Mouse (Mus musculus) liver, embryonic 11.5 days (tissue): Measurements from ENCODE around the gene Igflr1. TPM values are rescaled to one million over a fixed set of nuclear protein-coding genes. Genes with fewer than 3 reads are reported as not detected.

Source experiments
- ATAC-seq: fragments of 200-750 bp; cut with Nextera tagmentation; replicated peaks from 2 replicates; pipeline ENCODE4 v1.8.0; 2017; ENCODE audit warnings: moderate number of reproducible peaks, mild to moderate bottlenecking, moderate TSS enrichment, moderate library complexity; ENCODE audit not compliant: low FRiP score
- DNase-seq: peaks from one replicate; pipeline ENCODE4 v3.0.0-alpha.2; 2017; ENCODE audit warnings: low spot score
- H3K27ac ChIP-seq: fragments of 300-500 bp; sonication (generic); 2 replicates; pipeline ENCODE4 v1.5.1; 2014; ENCODE audit warnings: mild to moderate bottlenecking, low read depth, low read length, control low read depth
- H3K27me3 ChIP-seq: fragments of 300-500 bp; sonication (generic); replicated peaks from 2 replicates; pipeline ENCODE4 v1.6.1; 2014; ENCODE audit warnings: low read length, mixed read lengths; ENCODE audit not compliant: control insufficient read depth, insufficient read depth
- H3K36me3 ChIP-seq: fragments of 300-500 bp; sonication (generic); 2 replicates; pipeline ENCODE4 v1.6.1; 2014; ENCODE audit warnings: mild to moderate bottlenecking, low read length, moderate library complexity, mixed read lengths; ENCODE audit not compliant: control insufficient read depth, insufficient read depth
- H3K4me1 ChIP-seq: fragments of 300-500 bp; sonication (generic); replicated peaks from 2 replicates; pipeline ENCODE4 v1.6.1; 2014; ENCODE audit warnings: low read length, mixed read lengths; ENCODE audit not compliant: control insufficient read depth, insufficient read depth
- H3K4me2 ChIP-seq: fragments of 300-500 bp; sonication (generic); 2 replicates; pipeline ENCODE4 v1.6.1; 2014; ENCODE audit warnings: mild to moderate bottlenecking, control low read depth, moderate library complexity
- H3K4me3 ChIP-seq: fragments of 300-500 bp; sonication (generic); 2 replicates; pipeline ENCODE4 v1.5.1; 2014; ENCODE audit warnings: low read depth, low read length, control low read depth
- H3K9ac ChIP-seq: fragments of 300-500 bp; sonication (generic); 2 replicates; pipeline ENCODE4 v1.6.1; 2014; ENCODE audit warnings: low read depth, low read length, control low read depth
- H3K9me3 ChIP-seq: fragments of 300-500 bp; sonication (generic); 2 replicates; pipeline ENCODE4 v1.6.1; 2016; ENCODE audit warnings: low read length, inconsistent platforms, mixed read lengths; ENCODE audit not compliant: control insufficient read depth
- WGBS: fragments of 180-500 bp; shearing (Covaris S2); extraction: QIAGEN DNeasy Blood & Tissue Kit; methylation state at CpG from one replicate; pipeline ENCODE4 v1.1.7; 2014; 5-methylcytosine and 5-hydroxymethylcytosine counted together
- polyA plus RNA-seq: library from polyadenylated mRNA; unstranded; fragments of >200 nt; fragmentation: Nextera tagmentation; extraction: Ambion mirVana; gene quantifications from 2 replicates; pipeline ENCODE4 v1.2.1, GENCODE M21; 2014

The Igflr1 gene
- polyA plus RNA-seq: 3.1 and 3.7 TPM in 2 replicates

DNA sequence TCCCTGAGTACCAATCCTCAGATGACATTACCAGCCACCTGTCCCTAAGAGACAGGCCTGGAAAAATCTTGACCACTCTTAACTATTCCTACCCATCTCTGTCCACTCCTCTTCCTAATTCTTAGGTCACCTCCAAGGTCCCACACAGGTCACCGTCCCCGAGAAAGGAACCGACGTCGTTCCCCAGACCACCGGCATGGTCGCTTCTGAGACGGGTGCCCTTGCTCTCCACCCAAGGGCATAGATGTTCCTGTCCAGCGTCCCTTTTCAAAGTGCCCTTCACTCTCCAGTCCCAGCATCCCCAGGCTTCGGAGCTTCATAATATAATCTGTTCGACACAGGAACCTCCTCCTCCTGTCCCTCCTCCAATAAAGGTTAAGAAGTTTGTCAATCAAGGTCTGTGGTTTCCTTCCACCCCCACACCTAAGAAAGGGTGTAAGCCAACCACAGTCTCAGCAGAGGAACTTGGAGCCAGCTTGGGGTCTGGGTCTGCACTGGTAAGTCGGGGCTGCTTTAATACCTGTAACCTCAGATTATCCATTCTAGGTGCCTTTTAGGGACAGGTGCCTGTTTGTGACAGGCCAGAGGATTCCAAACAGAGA, at the start of gene Igflr1:
Igflr1 (plus strand) TSS at position 458 of the 602 bp plus-strand sequence.
- WGBS: 93% methylated on average over 12 of the region's 12 CpGs
- Histone ChIP-seq H3K36me3 (peaks cover 16% of the 10 kb centered on the region), H3K9me3 (no peaks in the 10 kb centered on the region), H3K27me3 (no peaks in the 10 kb centered on the region), H3K4me1 (peaks cover 9% of the 10 kb centered on the region), H3K27ac (no peak within 1 kb of the TSS), H3K9ac (no peak within 1 kb of the TSS), H3K4me2 (peak within 1 kb of the TSS; percentile 84), H3K4me3 (no peak within 1 kb of the TSS)
- ATAC-seq (no peak), DNase-seq (no peak)

DNA sequence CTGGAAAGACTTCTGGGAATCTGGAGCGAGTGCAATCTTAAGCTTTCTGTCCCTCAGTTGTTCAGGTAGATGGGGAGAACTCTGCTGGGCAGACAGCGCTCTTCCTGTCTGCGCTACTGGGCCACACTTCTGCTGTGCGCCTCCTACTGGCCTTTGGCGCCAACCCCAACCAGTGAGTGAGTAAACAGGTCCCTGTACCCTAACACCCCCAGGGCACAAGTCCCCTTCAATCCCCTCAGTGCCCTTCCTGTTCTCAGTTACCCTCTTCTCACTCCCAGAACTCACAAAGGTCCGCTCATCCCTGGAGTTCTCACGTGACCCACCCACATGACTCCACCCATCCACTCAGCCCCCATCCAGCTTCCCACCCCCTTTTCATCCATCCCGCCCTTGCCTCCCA, 46.9 kb upstream of the Igflr1 start:
- Histone ChIP-seq H3K9ac (no peak overlapping the region), H3K27ac (no peak overlapping the region), H3K4me1 (no peaks in the 10 kb centered on the region), H3K27me3 (0 out of 2 replicates have a peak, but pooled peaks cover 3% of the 10 kb centered on the region), H3K36me3 (no peaks in the 10 kb centered on the region), H3K4me3 (no peak overlapping the region), H3K4me2 (no peak overlapping the region), H3K9me3 (no peaks in the 10 kb centered on the region)
- WGBS: 37% methylated on average over 8 of the region's 8 CpGs
- ATAC-seq: no peak
- no peak for DNase-seq

GRCm38 (mm10) chr7:30520396-30520795, 44.8 kb upstream of the Igflr1 start:
- Histone ChIP-seq H3K4me1 (no peaks in the 10 kb centered on the region), H3K27me3 (0 out of 2 replicates have a peak, but pooled peaks cover 3% of the 10 kb centered on the region), H3K4me2 (no peak overlapping the region), H3K9ac (no peak overlapping the region), H3K9me3 (no peaks in the 10 kb centered on the region), H3K36me3 (peaks cover 4% of the 10 kb centered on the region; the same call in 1 of the 2 replicates), H3K4me3 (no peak overlapping the region), H3K27ac (no peak overlapping the region)
- ATAC-seq (no peak), DNase-seq (no peak)
- WGBS: 75% methylated on average over 4 of the region's 4 CpGs

GRCm38 (mm10) chr7:30520856-30521255, 44.4 kb upstream of the Igflr1 start:
- DNase-seq: no peak
- H3K9ac ChIP-seq: no peak overlapping the region
- no peak for ATAC-seq
- H3K27ac ChIP-seq: no peak overlapping the region
- whole genome bisulfite sequencing: 78% methylated on average over 5 of the region's 5 CpGs
- no peak overlapping the region for H3K4me2 ChIP-seq
- H3K4me3 ChIP-seq: no peak overlapping the region
- H3K27me3 ChIP-seq: no peaks in the 10 kb centered on the region
- no peaks in the 10 kb centered on the region for H3K9me3 ChIP-seq
- H3K36me3 ChIP-seq: peaks cover 4% of the 10 kb centered on the region; the same call in 1 of the 2 replicates
- H3K4me1 ChIP-seq: no peaks in the 10 kb centered on the region

- Histone ChIP-seq H3K36me3 (peaks cover 4% of the 10 kb centered on the region), H3K4me1 (peaks cover 3% of the 10 kb centered on the region; the same call in 1 of the 2 replicates), H3K27me3 (no peaks in the 10 kb centered on the region), H3K27ac (no peak overlapping the region), H3K9ac (no peak overlapping the region), H3K9me3 (no peaks in the 10 kb centered on the region), H3K4me3 (no peak overlapping the region), H3K4me2 (no peak overlapping the region)
- 83% methylated on average over 10 of the region's 10 CpGs for WGBS
- ATAC-seq: no peak
- no peak for DNase-seq
These were observed 42.4 kb upstream of the Igflr1 start for GRCm38 (mm10) chr7:30522871-30523270.

DNA sequence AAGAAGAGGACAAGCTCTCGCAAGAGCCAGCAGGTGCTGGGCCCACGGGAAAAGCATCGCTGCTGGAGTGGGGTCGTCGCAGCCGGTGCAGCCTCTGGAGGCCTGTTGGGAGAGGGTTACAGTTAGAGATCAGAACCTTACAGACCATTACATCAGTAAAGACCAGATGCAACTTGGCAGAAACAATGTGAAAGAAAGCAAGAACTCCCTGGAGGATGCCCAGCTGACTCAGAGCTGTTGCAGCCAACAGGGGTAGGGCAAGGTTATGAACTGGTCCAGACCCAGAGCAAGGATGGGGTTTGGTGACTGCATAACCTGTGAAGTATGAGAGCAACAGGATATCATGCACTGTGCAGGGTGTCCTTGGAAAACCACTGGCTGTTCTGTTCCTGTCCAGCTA, 40.7 kb upstream of the Igflr1 start:
- no peak overlapping the region for H3K4me3 ChIP-seq
- no peaks in the 10 kb centered on the region for H3K9me3 ChIP-seq
- H3K4me2 ChIP-seq: no peak overlapping the region
- H3K27ac ChIP-seq: no peak overlapping the region
- no peak for DNase-seq
- H3K27me3 ChIP-seq: no peaks in the 10 kb centered on the region
- peaks cover 9% of the 10 kb centered on the region for H3K36me3 ChIP-seq
- 80% methylated on average over 6 of the region's 6 CpGs for WGBS
- no peak for ATAC-seq
- no peak overlapping the region for H3K9ac ChIP-seq
- H3K4me1 ChIP-seq: peaks cover 3% of the 10 kb centered on the region; the same call in 1 of the 2 replicates

DNA sequence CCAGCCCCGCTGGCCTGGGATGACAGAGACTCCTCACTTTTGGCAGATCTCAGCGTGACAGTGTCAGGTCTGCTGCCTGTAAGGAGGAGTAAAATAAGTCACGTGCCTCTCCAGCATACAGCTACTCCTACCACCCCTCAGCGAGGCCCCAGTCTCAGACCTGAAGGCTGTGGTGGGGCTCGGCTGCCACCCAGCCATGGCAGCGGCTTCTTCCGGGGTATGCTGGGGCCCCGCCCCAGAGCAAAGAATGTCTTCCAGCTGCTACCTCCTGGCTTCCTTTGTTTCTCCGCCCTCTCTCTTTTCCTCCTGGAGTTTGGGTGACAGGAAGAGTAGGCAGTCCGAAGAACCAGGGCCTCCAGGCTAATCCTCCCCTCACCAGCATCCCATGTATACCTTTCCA, 39.3 kb upstream of the Igflr1 start:
- H3K4me2 ChIP-seq: no peak overlapping the region; the same call in 1 of the 2 replicates
- no peaks in the 10 kb centered on the region for H3K9me3 ChIP-seq
- no peak for DNase-seq
- H3K4me1 ChIP-seq: peaks cover 3% of the 10 kb centered on the region; the same call in 1 of the 2 replicates
- H3K9ac ChIP-seq: no peak overlapping the region
- H3K4me3 ChIP-seq: no peak overlapping the region
- 50% methylated on average over 10 of the region's 10 CpGs for WGBS
- no peak overlapping the region for H3K27ac ChIP-seq
- no peak for ATAC-seq
- peaks cover 17% of the 10 kb centered on the region for H3K36me3 ChIP-seq
- H3K27me3 ChIP-seq: no peaks in the 10 kb centered on the region

DNA sequence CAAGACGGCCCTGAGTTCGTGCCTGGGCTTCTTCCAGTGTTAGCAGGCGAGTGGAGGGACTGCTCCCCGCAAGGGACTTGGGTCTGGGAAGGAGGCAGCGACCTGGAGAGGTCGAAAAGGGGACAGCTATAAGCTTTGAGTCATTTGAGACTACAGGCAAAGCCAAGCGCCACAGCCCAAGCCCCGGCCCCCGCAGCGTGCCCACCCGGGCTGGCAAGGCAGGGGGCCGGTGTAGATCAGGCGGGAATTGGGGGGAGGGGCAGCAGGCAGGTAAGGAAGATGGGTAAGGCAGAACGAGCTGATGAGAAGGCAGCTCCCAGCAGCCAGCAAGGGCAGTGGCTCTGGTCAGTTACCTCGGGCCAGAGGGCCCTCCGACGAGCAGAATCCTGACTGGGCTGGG, 38.8 kb upstream of the Igflr1 start:
- 42% methylated on average over 17 of the region's 17 CpGs for WGBS
- H3K36me3 ChIP-seq: peaks cover 17% of the 10 kb centered on the region

DNA sequence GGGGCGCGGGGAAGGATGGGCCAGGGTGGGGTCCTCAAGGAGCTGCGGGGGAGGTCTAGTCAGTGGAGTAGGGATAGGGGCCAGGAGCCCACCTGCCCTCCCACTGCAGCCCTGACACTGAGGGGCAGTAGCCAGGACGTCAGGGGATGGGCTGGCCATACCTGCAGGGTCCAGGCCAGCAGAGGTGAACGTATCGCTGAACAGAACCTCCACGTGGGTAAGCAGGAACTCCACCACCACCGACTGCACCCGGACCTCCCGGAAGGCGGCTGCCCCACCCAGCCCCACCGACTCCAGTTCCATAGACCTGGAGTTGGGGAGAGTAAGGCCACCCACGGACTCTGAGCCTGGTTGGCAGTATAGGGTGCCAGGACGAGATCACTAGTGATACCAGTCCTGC, 38.2 kb upstream of the Igflr1 start:
- Histone ChIP-seq H3K4me2 (no peak overlapping the region), H3K36me3 (peaks cover 17% of the 10 kb centered on the region), H3K4me1 (peaks cover 3% of the 10 kb centered on the region; the same call in 1 of the 2 replicates), H3K27ac (no peak overlapping the region), H3K27me3 (no peaks in the 10 kb centered on the region), H3K9ac (no peak overlapping the region), H3K9me3 (no peaks in the 10 kb centered on the region), H3K4me3 (no peak overlapping the region)
- ATAC-seq (no peak), DNase-seq (no peak)
- 75% methylated on average over 14 of the region's 14 CpGs for whole genome bisulfite sequencing

More for the DNA sequence above, 38.8 kb upstream of the Igflr1 start:
- H3K9me3 ChIP-seq: no peaks in the 10 kb centered on the region
- peaks cover 3% of the 10 kb centered on the region; the same call in 1 of the 2 replicates for H3K4me1 ChIP-seq
- no peaks in the 10 kb centered on the region for H3K27me3 ChIP-seq
- no peak overlapping the region; the same call in 1 of the 2 replicates for H3K4me2 ChIP-seq
- H3K9ac ChIP-seq: no peak overlapping the region
- no peak overlapping the region for H3K27ac ChIP-seq
- H3K4me3 ChIP-seq: no peak overlapping the region
- no peak for DNase-seq
- ATAC-seq: no peak
